Mouse (Mus musculus): ENCODE results near the gene Cdkal1. TPM values are rescaled to one million over a fixed set of nuclear protein-coding genes. Genes with fewer than 3 reads are reported as not detected.
A peak's percentile ranks its signal among the peaks of the same experiment; 100 is the strongest.

Gene Cdkal1
- total RNA-seq, 2 experiments from 2014 or later = 17.4 to 17.5 TPM

DNA sequence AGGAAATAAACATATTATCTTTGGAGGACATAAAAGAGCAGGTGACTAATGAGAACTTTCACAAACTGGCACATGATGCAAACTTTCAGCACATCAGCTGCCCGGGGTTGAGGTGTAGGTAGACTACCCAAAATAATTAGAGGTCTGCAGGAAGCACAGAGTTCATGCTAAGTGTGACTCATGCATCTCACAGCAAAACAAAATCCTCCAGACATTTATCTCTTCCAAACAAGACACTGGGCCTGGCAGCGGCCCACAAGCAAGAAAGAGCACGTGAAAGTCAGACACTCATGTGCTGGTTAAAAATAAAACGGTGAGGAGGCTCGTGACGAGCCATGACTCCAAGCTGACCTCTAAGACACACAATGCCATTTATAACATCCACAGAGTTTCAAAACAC is 217.7 kb downstream of the Cdkal1 start:
- no peak for DNase-seq (ENCODE audit: low spot score in 2 of 2)

DNA sequence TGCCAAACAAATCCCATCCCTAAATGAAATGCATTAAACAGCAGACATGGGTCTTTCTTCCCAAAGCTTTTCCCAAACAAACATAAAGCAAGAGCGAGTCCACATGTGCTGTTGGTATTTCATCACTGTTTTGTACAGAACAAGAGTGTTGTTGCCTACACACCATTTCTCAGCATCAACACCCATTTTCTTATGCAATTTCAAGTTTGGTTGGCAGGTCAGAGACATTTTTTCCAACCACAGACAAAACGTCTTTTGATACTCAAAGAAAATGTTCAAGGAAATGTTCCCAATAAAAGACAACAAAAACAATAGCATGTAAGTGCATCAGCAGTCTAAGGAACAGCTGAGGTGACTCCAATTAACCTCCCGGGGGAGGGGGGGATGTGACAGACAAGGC is 219.9 kb downstream of the Cdkal1 start:
- DNase-seq (ENCODE audit: low spot score in 2 of 2) = no peak

DNA sequence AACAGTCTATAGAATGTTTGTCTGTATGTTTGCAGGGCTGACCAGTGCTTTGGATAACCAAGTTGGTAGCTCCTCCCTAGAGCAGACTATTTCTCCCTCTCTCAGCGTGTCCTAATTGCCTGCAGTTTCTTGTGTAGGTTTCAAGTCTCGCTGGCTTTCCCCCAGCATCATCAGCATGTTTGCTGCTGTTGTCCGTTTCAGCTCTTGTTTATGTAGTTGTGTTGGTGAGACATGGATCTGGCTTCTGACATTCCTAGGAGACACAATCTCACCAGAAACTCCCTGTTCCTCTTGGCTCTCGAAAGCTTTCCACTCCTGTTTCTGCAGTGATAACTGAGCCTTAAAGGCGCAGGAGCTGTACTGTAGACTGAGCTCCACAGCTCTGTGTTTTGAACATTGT is 224.1 kb downstream of the Cdkal1 start:
- no peak for DNase-seq (ENCODE audit: low spot score in 2 of 2)

DNA sequence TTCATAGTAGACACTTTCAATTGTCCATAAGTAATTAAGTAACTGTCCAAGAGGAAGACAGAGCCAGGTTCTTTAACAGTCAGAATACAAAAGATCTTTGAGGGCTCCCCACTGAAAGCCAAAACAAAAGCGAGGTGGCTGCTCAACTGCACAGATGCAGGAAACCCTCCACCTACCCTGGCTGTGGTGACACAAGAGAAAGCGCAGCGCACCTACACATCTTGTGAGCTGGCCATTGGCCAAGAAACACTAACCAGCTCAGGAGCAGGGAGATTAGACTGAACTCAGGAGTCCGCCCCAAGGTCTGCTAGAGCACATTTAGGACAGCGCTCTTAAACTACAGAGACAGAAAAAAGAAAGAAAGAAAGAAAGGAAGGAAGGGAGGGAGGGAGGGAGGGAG is 226.9 kb downstream of the Cdkal1 start:
- DNase-seq (ENCODE audit: low spot score in 2 of 2) = no peak

DNA sequence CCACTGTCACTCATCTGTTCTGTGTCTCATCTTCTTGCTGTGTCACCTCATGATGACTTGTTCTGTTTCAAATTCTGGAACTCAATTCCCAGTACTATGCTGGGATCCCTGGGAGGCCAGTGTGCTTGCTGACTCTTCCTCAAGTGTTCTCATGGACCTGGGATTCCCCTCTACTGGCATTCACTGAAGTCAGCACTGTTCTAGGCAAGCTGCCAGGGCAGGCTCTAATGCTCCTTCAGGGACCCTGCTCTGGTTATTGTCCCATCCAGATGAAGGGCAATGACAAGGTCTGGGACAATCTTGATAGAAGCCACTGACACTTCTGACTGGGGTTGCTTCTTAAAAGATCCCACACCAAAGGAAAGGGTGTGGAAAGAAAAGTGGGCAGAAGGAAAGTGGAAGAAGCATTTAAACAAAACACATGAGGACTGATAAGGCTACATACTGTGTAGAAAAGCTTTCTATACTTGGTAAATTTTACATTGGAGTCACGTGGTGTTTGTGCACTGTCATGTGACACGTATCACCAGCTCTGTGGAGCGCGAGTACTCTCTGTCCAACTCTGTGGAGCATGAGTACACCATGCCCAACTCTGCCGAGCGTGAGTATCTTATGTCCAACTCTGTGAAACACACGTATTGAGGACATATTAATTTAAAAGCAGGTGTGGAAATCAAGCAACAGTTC is 227.9 kb downstream of the Cdkal1 start:
- DNase-seq (ENCODE audit: low spot score in 2 of 2) = no peak

DNA sequence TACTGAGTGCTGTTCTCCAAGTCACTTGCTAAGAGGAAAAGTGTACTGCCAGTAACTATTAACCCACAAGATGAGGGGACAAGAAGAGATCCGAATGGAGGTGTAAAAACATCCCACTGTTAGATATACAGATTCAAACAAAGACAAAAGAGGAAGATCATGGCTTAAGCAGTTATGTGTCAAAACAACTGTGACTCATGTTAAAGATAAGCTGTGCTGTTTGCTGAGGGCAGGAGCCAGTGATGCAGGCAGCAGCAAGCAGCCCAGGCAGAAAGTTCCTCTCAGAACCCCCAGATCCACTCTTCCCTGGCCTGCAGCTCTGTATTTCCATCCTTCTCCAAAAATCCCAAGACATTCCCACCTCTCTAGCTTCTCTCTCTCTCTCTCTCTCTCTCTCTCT is 230.5 kb downstream of the Cdkal1 start:
- DNase-seq (ENCODE audit: low spot score in 2 of 2) = no peak

DNA sequence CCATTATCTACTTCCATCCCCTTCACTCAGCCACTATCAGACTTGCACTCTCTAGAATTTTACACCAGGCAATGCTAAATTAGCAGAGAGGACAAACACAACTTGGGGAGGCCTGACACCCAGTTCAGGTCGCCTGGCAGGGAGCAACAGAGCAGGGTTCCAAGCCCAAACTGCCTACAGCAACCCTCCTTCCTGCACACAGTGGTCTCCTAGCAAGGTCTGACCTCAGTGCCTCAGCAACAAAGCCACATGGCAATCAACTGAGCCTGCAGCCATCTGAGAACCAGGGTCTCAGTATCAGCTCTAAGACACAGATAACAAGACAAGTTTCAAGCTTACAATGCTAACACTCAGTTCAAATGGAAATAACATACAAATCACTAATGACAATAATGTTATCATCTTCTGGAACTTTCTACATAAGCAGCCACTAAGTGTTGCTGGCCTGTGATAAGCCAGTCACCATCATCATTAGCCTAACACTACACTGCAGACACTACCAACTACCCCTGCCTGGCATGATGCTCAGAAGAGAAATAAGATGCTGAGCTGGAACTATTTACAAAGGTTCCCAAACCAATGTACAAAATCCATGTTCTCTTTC is 231.7 kb downstream of the Cdkal1 start:
- no peak for DNase-seq (ENCODE audit: low spot score in 2 of 2)

DNA sequence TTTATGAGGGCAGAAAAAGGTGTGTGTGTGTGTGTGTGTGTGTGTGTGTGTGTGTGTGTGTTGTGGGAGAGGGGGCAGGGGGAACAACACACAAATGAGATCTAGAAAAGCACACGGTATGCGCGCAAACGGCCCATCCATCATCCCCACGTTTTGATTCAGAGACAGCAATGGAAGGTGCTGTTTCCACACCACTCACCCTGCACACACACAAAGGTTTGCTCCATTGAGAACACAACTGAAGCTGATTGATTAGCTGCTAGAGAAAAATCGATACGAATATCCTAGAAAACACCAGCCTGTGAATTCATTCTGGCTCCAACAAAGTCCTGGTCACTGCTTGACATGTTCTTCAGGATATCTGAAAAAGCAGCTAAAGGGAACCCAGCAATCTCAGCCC is 233.6 kb downstream of the Cdkal1 start:
- no peak for DNase-seq (ENCODE audit: low spot score in 2 of 2)

DNA sequence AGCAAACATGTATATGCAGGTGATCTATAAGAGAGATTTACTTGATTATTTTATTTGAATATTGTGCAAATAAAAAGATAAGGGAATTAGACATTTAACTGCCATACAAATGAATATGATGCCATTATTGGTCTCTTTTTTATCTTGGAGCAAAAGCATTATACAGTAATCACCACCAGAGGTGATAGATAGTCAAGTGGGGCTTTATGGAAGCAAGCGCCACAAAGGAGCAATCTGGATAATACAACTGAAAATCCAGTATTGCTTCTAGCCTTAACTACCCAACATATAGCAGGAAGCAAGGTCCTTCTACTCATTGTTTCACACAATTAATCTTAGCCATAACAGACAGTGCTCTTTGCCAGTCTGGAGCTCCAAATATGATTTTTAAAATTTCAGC is 234.1 kb downstream of the Cdkal1 start:
- DNase-seq (ENCODE audit: low spot score in 2 of 2) = no peak

DNA sequence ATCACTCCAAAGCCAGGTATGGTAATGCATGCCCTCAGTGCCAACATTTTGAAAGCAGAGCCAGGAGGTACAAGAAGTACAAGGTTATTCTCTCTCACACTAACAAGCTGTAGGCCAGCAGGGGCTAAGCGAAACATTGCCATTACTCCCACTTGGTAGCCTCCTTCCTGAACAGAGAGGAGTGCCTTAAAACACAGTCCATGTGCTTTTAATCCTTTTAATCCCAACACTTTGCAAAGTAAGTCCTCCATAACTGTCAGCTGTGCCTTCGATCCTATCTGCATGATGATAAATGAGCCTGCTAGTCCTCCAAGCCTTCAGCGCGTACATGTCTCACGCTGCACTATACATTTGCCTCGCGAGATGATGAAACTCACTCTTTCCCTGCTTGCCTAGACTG is 234.6 kb downstream of the Cdkal1 start:
- DNase-seq (ENCODE audit: low spot score in 2 of 2) = no peak

DNA sequence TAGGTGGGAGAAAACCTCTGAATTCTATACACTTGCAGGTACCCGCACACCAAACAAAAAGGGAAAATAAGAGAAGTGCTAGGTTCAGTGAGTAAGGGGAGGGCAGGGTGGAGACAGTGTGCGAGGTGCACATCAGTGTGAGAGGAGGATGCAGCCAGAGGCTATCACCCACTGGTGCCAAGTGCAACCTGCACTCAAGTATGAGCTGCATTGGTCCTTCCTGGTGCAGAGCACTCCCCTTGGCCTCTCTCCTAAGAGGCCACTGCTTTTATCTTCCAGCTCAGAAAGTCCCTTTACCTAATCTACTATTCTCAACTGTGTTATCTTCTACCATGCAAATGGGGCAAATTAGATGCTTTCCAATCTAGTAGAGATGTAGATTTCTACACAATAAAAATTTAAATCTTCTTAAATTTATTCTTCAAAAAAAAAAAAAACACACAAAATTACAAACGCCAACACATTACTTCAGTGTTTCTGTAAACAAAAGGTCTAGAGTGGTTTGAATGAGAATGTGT is 238.8 kb downstream of the Cdkal1 start:
- no peak for DNase-seq (ENCODE audit: low spot score in 2 of 2)

DNA sequence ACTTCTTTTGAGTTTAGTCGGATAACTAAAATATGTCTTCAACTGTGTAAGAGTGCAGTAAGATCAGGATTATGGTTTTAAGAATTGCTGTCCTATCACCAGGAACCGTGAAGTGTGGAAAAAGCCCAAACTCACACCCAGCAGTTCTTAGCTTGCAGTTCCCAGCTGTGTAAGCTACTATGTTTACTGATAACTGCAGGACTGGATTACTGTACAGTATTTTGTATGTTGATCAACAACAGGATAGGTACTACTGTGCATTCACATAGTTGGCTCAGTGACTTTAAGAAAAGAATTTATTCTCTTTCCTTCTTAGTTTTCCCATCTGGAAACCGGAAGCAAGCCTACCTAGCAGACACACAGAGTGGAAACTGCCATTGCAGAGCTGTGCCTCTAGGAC is 239.5 kb downstream of the Cdkal1 start:
- no peak for DNase-seq (ENCODE audit: low spot score in 2 of 2)

DNA sequence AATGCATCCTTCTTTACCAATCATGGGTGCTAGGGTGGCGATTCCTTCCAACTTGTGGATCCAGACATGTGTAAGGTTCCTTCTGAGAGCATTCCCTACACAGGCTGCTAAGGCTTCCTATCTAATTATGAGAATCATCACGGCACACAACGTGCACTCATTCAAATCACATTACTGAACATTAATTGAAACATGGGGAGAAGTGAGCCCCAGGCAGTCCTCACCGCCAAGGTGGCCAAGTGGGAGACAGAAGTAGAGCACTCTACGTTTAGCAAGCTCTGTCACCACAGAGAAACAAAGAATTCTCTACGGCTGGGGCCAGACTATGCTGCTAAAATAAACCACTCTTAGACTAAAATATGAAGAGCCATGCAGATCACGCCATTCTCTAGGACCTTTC is 240.4 kb downstream of the Cdkal1 start:
- DNase-seq (ENCODE audit: low spot score in 2 of 2) = no peak

DNA sequence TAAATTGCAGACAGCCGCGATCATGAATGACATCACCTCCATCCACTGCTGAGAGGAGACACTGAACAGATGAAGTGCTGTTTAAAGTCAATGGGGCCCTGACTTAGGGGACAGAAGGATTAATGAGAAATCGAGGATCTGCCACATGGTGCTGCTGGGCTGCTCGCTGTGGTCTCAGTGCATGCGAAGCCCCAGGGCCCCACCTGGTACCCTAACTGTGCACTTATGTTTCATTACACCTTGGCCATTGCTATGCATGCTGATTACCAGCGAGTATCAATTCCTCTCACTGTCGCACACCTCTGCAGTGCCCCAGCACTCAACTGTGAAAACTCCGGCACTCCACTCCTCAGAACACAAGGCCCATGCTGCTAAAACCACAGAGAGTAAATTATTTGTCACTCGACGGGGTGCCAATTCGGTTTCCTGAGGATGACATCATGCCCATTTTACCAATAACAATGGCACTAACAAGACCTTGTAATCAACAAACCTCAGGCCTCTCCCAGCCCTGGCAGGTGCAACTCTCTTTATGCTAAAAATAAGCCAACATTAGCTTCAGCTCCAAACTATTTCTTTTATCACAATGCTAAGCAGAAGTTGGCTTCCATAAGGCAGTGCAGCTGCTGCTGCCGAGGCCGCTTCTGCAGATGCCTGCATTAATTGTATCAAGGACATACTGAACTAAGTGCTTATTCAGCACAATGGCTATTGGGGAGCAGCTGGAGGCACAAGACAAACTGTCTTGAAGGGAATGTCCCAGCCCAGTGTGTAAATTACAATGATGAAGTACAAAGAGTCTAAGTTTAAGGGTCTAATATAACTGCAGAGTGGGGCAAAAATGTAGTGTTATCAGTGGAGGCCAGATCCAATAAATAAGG is 245.2 kb downstream of the Cdkal1 start:
- DNase-seq (ENCODE audit: low spot score in 2 of 2) = peak; percentile 25 to 32

DNA sequence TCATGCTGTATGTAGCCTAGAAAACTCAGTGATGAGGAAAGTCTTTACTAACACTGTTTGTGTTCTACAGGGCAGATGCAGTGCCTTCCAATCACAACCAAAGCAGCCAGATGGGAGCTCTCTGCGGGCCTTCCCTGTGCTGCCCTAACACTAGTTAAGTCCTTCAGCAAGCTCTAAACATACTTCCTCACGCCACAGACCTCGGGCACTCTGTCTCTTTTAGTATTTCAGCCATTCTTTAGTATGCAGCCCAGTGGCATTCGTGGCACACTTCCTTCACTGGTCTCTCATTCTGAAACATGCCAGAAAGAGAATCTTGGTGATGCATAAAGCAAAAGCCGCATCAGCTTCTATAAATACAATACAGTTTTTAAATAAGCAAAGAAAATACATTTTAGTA is 246.0 kb downstream of the Cdkal1 start:
- no peak for DNase-seq (ENCODE audit: low spot score in 2 of 2)

DNA sequence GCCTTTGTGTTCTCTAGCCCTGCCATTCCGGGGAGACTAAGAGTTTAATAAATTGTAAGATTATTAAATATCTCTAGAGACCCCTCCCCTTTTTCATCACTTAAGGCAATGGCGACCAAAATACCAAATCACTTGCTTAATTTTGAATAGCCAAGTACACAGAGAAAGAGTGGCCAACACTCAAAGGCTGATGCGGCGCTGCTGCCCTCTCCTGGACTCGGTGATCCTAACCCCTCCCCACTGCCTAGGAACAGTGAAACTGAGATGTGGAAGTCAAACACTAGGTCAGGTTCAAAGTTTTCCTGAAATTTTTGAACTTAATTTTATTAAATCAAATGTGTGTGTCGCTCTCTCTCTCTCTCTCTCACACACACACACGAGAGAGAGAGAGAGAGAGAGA is 251.2 kb downstream of the Cdkal1 start:
- peak; percentile 68 to 80 for DNase-seq (ENCODE audit: low spot score in 2 of 2)

DNA sequence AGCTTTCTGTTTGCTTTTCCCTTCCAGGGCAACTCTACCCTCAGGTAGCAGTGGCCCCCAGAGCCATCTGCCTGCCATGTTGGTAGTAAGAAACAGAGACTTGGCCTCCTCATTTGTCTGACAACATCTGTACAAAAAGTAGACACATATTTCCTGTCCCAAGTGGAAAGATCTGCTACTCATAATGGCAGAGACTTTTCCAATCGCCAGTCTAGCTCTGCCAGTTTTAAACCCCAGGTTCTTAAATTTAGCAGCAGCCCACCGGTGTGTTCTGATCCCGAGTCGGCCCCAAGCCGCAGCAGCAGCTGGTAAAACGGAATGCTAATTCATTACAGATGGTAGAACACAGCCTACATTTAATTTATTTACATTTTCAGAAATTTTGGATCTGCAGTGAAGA is 251.9 kb downstream of the Cdkal1 start:
- DNase-seq (ENCODE audit: low spot score in 2 of 2) = no peak

DNA sequence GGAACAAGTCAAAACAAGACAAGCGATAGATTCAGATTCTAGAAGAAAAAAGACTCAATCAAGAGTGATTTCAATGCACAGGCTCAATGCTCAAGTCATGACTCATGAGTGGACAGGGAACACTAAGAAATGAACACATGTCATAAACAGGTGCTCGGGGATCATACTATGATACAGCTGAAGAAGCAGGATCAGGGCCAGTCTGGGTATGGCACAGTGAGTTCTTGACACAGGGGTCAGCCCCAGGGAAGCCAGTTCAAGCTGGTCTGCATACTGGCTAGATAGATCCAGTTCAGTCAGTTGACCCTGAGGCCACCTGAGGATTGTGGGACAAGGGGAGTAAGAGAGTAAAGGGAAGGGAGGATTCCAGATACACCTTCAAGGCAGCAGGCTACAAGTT is 254.4 kb downstream of the Cdkal1 start:
- DNase-seq (ENCODE audit: low spot score in 2 of 2) = no peak

DNA sequence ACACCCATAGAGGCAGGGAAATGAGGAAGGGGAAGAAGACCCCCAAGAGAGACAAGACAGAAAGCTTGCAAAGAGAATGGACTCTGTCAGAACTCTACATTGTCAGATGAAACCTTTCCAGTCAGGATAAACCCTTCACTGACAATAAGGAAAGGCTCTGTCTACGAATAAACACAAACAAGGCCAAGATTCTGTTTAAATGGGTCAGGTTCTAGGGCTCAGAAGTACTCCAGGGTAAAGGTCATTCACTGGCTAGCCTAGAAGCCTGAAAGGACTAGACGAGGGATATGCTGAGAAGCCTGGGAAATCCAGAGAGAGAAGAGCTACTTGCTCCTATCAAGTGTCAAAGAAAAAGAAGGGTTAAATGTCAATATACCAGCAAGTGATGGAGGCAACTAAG is 255.8 kb downstream of the Cdkal1 start:
- no peak for DNase-seq (ENCODE audit: low spot score in 2 of 2)

DNA sequence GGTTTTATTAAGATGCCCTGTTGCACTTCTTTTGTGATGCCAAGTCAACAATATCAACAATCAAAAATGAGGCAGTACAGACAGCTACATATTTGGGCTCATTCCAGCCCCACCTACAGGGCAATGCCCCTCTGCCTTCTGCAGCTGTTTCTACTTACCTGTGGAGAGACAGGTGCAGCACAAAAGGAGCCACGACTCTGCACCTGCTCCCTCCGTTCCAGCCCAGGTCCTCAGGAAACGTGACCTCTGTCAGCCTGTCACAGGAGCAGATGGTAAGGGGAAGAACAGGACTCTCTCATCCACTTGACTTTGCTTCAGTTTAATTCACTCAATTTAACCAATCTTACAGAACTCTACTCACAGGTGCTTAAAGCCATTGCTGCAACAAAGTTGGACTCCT is 258.7 kb downstream of the Cdkal1 start:
- no peak for DNase-seq (ENCODE audit: low spot score in 2 of 2)

DNA sequence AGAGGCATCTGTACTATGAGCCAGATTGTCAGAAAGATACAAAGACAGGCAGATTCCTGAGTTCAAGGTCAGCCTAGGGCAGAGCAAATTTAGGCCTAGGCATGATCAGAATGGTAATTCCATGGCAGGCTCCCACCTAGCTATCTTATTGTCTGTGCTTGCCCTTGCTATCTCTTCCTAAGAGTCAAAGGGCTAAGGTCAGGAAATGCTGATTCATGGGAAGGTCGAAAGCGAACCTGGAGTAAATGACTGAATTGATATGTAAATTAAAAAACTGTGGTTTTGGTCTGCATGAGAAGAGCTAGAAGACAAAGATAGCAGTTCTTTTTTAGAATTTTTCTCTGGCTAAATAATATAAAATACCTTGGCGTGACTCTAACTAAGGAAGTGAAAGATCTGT is 262.4 kb downstream of the Cdkal1 start:
- no peak for DNase-seq (ENCODE audit: low spot score in 2 of 2)

DNA sequence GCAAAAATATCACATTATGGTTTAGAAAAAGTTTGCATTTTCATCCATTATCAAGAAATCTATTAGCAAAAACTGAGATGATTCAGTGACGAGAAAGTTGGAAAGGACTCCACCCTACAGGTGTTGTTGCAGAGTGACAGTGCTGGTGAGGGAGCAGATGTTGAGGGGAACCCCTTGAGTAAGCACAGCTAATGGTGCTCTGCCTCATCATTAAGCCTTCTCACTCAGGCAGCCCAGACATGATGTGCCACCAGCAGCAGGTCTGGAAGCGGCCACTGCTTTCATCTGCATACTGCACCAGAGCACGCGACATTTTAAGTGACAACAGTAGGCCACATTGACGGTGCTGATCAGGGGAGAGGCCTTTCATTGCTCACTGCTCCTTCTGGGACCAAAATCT is 264.8 kb downstream of the Cdkal1 start:
- no peak for DNase-seq (ENCODE audit: low spot score in 2 of 2)
